Mouse (Mus musculus): ENCODE results near the gene Nipal4.
A peak's percentile ranks its signal among the peaks of the same experiment; 100 is the strongest.
"Not testable (repeated sequence)": the region's sequence is repeated elsewhere in the genome, so short reads cannot be mapped to it uniquely, and the experiment has no call there.

Nipal4 gene

GRCm38 (mm10) chr11:46165866-46166585 lies at the start of gene Nipal4:
Nipal4 (minus strand) TSS chr11:46166508.
- DNase-seq (ENCODE audit: low spot score in 2 of 2), result no peak

- peak in 1 of 2 experiments; percentile 53 for DNase-seq (ENCODE audit: low spot score in 2 of 2)
Observed at GRCm38 (mm10) chr11:46215354-46215753, 49.0 kb upstream of the Nipal4 start.

- DNase-seq (ENCODE audit: low spot score in 2 of 2), result no peak
Observed at GRCm38 (mm10) chr11:46214368-46215230, 48.3 kb upstream of the Nipal4 start.

- no peak for DNase-seq (ENCODE audit: low spot score in 2 of 2)
Observed at GRCm38 (mm10) chr11:46213844-46214243, 47.5 kb upstream of the Nipal4 start.

GRCm38 (mm10) chr11:46211858-46212257 lies 45.5 kb upstream of the Nipal4 start:
- DNase-seq (ENCODE audit: low spot score in 2 of 2), result no peak

GRCm38 (mm10) chr11:46209884-46210283 lies 43.6 kb upstream of the Nipal4 start:
- no peak for DNase-seq (ENCODE audit: low spot score in 2 of 2)

- no peak for DNase-seq (ENCODE audit: low spot score in 2 of 2)
Observed at GRCm38 (mm10) chr11:46205639-46206409, 39.5 kb upstream of the Nipal4 start.

GRCm38 (mm10) chr11:46204841-46205240 lies 38.5 kb upstream of the Nipal4 start:
- no peak for DNase-seq (ENCODE audit: low spot score in 2 of 2)

GRCm38 (mm10) chr11:46202547-46202887 lies 36.2 kb upstream of the Nipal4 start:
- DNase-seq (ENCODE audit: low spot score in 2 of 2), result no peak

GRCm38 (mm10) chr11:46201636-46202546 lies 35.6 kb upstream of the Nipal4 start:
- DNase-seq (ENCODE audit: low spot score in 2 of 2), result peak in 1 of 2 experiments; percentile 54

GRCm38 (mm10) chr11:46200664-46201063 lies 34.4 kb upstream of the Nipal4 start:
- no peak for DNase-seq (ENCODE audit: low spot score in 2 of 2)

GRCm38 (mm10) chr11:46194175-46194574 lies 27.9 kb upstream of the Nipal4 start:
- no peak for DNase-seq (ENCODE audit: low spot score in 2 of 2)

GRCm38 (mm10) chr11:46188283-46188682 lies 22.0 kb upstream of the Nipal4 start:
- DNase-seq (ENCODE audit: low spot score in 2 of 2), result no peak

GRCm38 (mm10) chr11:46185486-46185885 lies 19.2 kb upstream of the Nipal4 start:
- no peak for DNase-seq (ENCODE audit: low spot score in 2 of 2)

GRCm38 (mm10) chr11:46184946-46185345 lies 18.6 kb upstream of the Nipal4 start:
- DNase-seq (ENCODE audit: low spot score in 2 of 2), result no peak

- DNase-seq (ENCODE audit: low spot score in 2 of 2), result not testable (repeated sequence)
Observed at GRCm38 (mm10) chr11:46182031-46182430, 15.7 kb upstream of the Nipal4 start.

- no peak for DNase-seq (ENCODE audit: low spot score in 2 of 2)
Observed at GRCm38 (mm10) chr11:46177246-46178043, 11.1 kb upstream of the Nipal4 start.

GRCm38 (mm10) chr11:46176155-46176554 lies 9.8 kb upstream of the Nipal4 start:
- no peak for DNase-seq (ENCODE audit: low spot score in 2 of 2)

- no peak for DNase-seq (ENCODE audit: low spot score in 2 of 2)
Observed at GRCm38 (mm10) chr11:46172128-46172527, 5.8 kb upstream of the Nipal4 start.

- no peak for DNase-seq (ENCODE audit: low spot score in 2 of 2)
Observed at GRCm38 (mm10) chr11:46169908-46170307, 3.6 kb upstream of the Nipal4 start.

Measured in frontal cortex, postnatal 14 days (tissue).